17 mouse cellular contexts compared by ENCODE assay signal in genomic region chr1:184118586-184118985, GRCm38 (mm10).
"Had no signal": no experiment of that assay in that cellular context is flagged by ENCODE, and none has a peak within 500 bp of the region (broad histone marks: within the 10 kb centered on the region; RNA-seq: fewer than 3 reads in every experiment).

No protein-coding gene starts in this region.

- H3K27me3 ChIP-seq: limb, embryonic 12.5 days; limb, embryonic 15.5 days; midbrain, embryonic 12.5 days had no signal

- H3K4me1 ChIP-seq: midbrain, embryonic 12.5 days had no signal

- H3K9me3 ChIP-seq: limb, embryonic 12.5 days; limb, embryonic 15.5 days; midbrain, embryonic 12.5 days had no signal

- DNase-seq: kidney, adult 18-20 months; kidney, adult 9 months; kidney, postnatal 14 days; kidney, postnatal 4 days; left cerebral cortex, postnatal 4 days; liver, postnatal 0 days; lung, embryonic 14.5 days had no signal

- H3K36me3 ChIP-seq: limb, embryonic 12.5 days; limb, embryonic 15.5 days; midbrain, embryonic 12.5 days had no signal

- H3K4me2 ChIP-seq: limb, embryonic 12.5 days; limb, embryonic 15.5 days; liver, embryonic 11.5 days; lung, embryonic 14.5 days; midbrain, embryonic 12.5 days had no signal

- H3K9ac ChIP-seq: limb, embryonic 12.5 days; limb, embryonic 15.5 days; liver, embryonic 14.5 days; liver, postnatal 0 days; lung, embryonic 14.5 days; midbrain, embryonic 12.5 days had no signal

- H3K4me3 ChIP-seq: limb, embryonic 12.5 days; limb, embryonic 15.5 days; midbrain, embryonic 12.5 days; myocyte had no signal

- H3K27ac ChIP-seq: limb, embryonic 12.5 days; liver, embryonic 14.5 days; macrophage; midbrain, embryonic 12.5 days; stomach, postnatal 0 days had no signal

- ATAC-seq: liver, postnatal 0 days; lung, postnatal 0 days; midbrain, embryonic 16.5 days had no signal
